Mouse (Mus musculus) hindbrain, embryonic 16.5 days (tissue): Measurements from ENCODE around the gene Scel. TPM values are rescaled to one million over a fixed set of nuclear protein-coding genes. Genes with fewer than 3 reads are reported as not detected.
A peak's percentile ranks its signal among the peaks of the same experiment; 100 is the strongest.

Experiments
- ATAC-seq: fragments of 200-750 bp; cut with Nextera tagmentation; 2 replicates; pipeline ENCODE4 v1.8.0; 2017; ENCODE audit warnings: moderate TSS enrichment, moderate library complexity
- H3K27ac ChIP-seq: fragments of 300-500 bp; sonication (generic); 2 replicates; pipeline ENCODE4 v1.5.1; 2014; ENCODE audit warnings: low read depth, mild to moderate bottlenecking, control low read depth, low read length, moderate library complexity
- H3K27me3 ChIP-seq: fragments of 300-500 bp; sonication (generic); replicated peaks from 2 replicates; pipeline ENCODE4 v1.6.1; 2014; ENCODE audit warnings: low read length; ENCODE audit not compliant: control insufficient read depth, insufficient read depth
- H3K36me3 ChIP-seq: fragments of 300-500 bp; sonication (generic); 2 replicates; pipeline ENCODE4 v1.6.1; 2014; ENCODE audit warnings: mild to moderate bottlenecking, low read length, moderate library complexity, mixed read lengths; ENCODE audit not compliant: control insufficient read depth, insufficient read depth
- H3K4me1 ChIP-seq: fragments of 300-500 bp; sonication (generic); 2 replicates; pipeline ENCODE4 v1.6.1; 2014; ENCODE audit warnings: low read depth, low read length; ENCODE audit not compliant: control insufficient read depth, insufficient read depth
- H3K4me2 ChIP-seq: fragments of 300-500 bp; sonication (generic); 2 replicates; pipeline ENCODE4 v1.6.1; 2014; ENCODE audit warnings: mild to moderate bottlenecking, low read length, control low read depth, moderate library complexity
- H3K4me3 ChIP-seq: fragments of 300-500 bp; sonication (generic); 2 replicates; pipeline ENCODE4 v1.5.1; 2014; ENCODE audit warnings: mild to moderate bottlenecking, low read length, control low read depth, moderate library complexity
- H3K9ac ChIP-seq: fragments of 300-500 bp; sonication (generic); 2 replicates; pipeline ENCODE4 v1.6.1; 2014; ENCODE audit warnings: low read depth, mild to moderate bottlenecking, control low read depth, low read length, moderate library complexity
- H3K9me3 ChIP-seq: fragments of 300-500 bp; sonication (generic); 2 replicates; pipeline ENCODE4 v1.6.1; 2014; ENCODE audit warnings: mild to moderate bottlenecking, low read length, moderate library complexity; ENCODE audit not compliant: control insufficient read depth
- WGBS: fragments of 180-500 bp; shearing (Covaris S2); extraction: QIAGEN DNeasy Blood & Tissue Kit; methylation state at CpG from one replicate; pipeline ENCODE4 v1.1.7; 2014; 5-methylcytosine and 5-hydroxymethylcytosine counted together
- polyA plus RNA-seq: library from polyadenylated mRNA; unstranded; fragments of >200 nt; fragmentation: Nextera tagmentation; extraction: Ambion mirVana; gene quantifications from 2 replicates; pipeline ENCODE4 v1.2.1, GENCODE M21; 2015

The Scel gene
- polyA plus RNA-seq, 1 experiment from 2014 or later, result 0.14 TPM

GRCm38 (mm10) chr14:103649896-103650334 is 136.8 kb downstream of the Scel start, which contains the start of gene Slain1:
Gene Slain1, plus strand, starts transcription at chr14:103650228.
- Histone ChIP-seq H3K27me3 (no peaks in the 10 kb centered on the region), H3K9me3 (no peaks in the 10 kb centered on the region), H3K36me3 (no peaks in the 10 kb centered on the region), H3K27ac (peak within 1 kb of the TSS; percentile 97), H3K4me3 (peak within 1 kb of the TSS; percentile 90), H3K4me1 (peaks cover 29% of the 10 kb centered on the region), H3K4me2 (peak within 1 kb of the TSS; percentile 68), H3K9ac (peak within 1 kb of the TSS; percentile 99)
- WGBS, result 1% methylated on average over 32 of the region's 32 CpGs
- peak; percentile 97 for ATAC-seq

GRCm38 (mm10) chr14:103650413-103651101 is 137.4 kb downstream of the Scel start:
- peaks cover 31% of the 10 kb centered on the region for H3K4me1 ChIP-seq
- no peaks in the 10 kb centered on the region for H3K36me3 ChIP-seq
- H3K27me3 ChIP-seq, result no peaks in the 10 kb centered on the region
- peak overlapping the region; percentile 68 for H3K4me2 ChIP-seq
- peak overlapping the region; percentile 97 for H3K27ac ChIP-seq
- H3K4me3 ChIP-seq, result peak overlapping the region; percentile 90
- no peaks in the 10 kb centered on the region for H3K9me3 ChIP-seq
- peak; percentile 74 for ATAC-seq
- H3K9ac ChIP-seq, result peak overlapping the region; percentile 99
- WGBS, result 0% methylated on average over 56 of the region's 67 CpGs

GRCm38 (mm10) chr14:103651106-103651505 is 138.0 kb downstream of the Scel start:
- Histone ChIP-seq H3K9me3 (no peaks in the 10 kb centered on the region), H3K4me3 (peak overlapping the region; percentile 90), H3K9ac (peak overlapping the region; percentile 99), H3K36me3 (no peaks in the 10 kb centered on the region), H3K4me2 (peak overlapping the region; percentile 68), H3K27ac (peak overlapping the region; percentile 97), H3K4me1 (peaks cover 34% of the 10 kb centered on the region), H3K27me3 (no peaks in the 10 kb centered on the region)
- 1% methylated on average over 11 of the region's 11 CpGs for WGBS
- peak; percentile 41 for ATAC-seq

DNA sequence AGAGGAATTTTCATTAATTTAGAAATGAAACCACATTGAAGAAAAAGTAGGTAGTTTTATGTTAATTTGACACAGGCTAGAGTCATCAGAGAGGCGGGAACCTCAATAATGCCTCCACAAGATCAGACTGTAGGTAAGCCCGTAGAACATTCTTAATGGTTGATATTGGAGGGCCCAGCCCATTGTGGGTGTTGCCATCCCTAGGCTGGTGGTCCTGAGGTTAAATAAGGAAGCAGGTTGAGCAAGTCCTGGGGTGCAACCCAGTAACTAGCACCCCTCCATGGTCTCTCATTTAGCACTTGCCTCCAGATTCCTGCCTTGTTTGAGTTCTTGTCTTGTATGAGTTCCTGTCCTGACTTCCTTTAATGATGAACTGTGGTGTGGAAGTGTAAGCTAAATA is 138.4 kb downstream of the Scel start:
- peak overlapping the region; percentile 90 for H3K4me3 ChIP-seq
- no peaks in the 10 kb centered on the region for H3K9me3 ChIP-seq
- H3K27me3 ChIP-seq, result no peaks in the 10 kb centered on the region
- ATAC-seq, result no peak
- 29% methylated on average over 2 of the region's 2 CpGs for WGBS
- H3K36me3 ChIP-seq, result no peaks in the 10 kb centered on the region
- no peak overlapping the region; the same call in 1 of the 2 replicates for H3K9ac ChIP-seq
- peaks cover 34% of the 10 kb centered on the region for H3K4me1 ChIP-seq
- H3K4me2 ChIP-seq, result peak overlapping the region; percentile 68
- H3K27ac ChIP-seq, result no peak overlapping the region

GRCm38 (mm10) chr14:103652524-103652923 is 139.4 kb downstream of the Scel start:
- Histone ChIP-seq H3K9me3 (no peaks in the 10 kb centered on the region), H3K4me1 (peaks cover 34% of the 10 kb centered on the region), H3K27ac (no peak overlapping the region), H3K4me2 (peak overlapping the region; percentile 68), H3K27me3 (no peaks in the 10 kb centered on the region), H3K4me3 (no peak overlapping the region; the same call in 1 of the 2 replicates), H3K36me3 (no peaks in the 10 kb centered on the region), H3K9ac (no peak overlapping the region)
- no peak for ATAC-seq
- WGBS, result 78% methylated on average over 5 of the region's 5 CpGs

- H3K9ac ChIP-seq, result no peak overlapping the region
- no peaks in the 10 kb centered on the region for H3K27me3 ChIP-seq
- H3K4me1 ChIP-seq, result peaks cover 29% of the 10 kb centered on the region
- H3K4me3 ChIP-seq, result no peak overlapping the region
- H3K27ac ChIP-seq, result no peak overlapping the region
- no peak for ATAC-seq
- H3K36me3 ChIP-seq, result no peaks in the 10 kb centered on the region; the same call in 1 of the 2 replicates
- H3K9me3 ChIP-seq, result no peaks in the 10 kb centered on the region
- H3K4me2 ChIP-seq, result peak overlapping the region; percentile 31; the same call in 1 of the 2 replicates
- 65% methylated on average over 5 of the region's 5 CpGs for WGBS
These were observed 140.7 kb downstream of the Scel start for GRCm38 (mm10) chr14:103653800-103654199.

DNA sequence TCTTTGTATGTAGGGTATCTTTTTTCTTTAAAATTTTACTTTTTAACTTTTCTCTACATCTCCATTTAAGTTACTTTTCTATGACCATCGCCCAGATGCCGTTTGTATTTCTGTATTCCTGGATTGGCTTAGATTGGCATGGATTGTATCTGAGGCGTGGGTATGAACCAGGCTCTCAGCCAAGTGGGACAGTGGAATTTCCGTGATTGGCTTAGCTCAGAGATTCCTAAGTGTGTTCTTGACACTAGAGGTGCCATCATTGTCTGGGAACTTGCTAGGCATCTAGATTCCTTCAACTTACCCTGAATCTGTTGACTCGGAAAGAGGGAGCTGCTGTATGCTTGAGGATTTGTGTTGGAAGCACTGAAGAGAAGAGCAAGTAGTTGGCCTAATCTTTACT is 142.3 kb downstream of the Scel start:
- H3K9me3 ChIP-seq, result no peaks in the 10 kb centered on the region
- no peaks in the 10 kb centered on the region for H3K27me3 ChIP-seq
- H3K4me3 ChIP-seq, result no peak overlapping the region
- no peak overlapping the region for H3K27ac ChIP-seq
- no peak overlapping the region for H3K9ac ChIP-seq
- no peak overlapping the region for H3K4me2 ChIP-seq
- H3K4me1 ChIP-seq, result peaks cover 24% of the 10 kb centered on the region
- no peaks in the 10 kb centered on the region; the same call in 1 of the 2 replicates for H3K36me3 ChIP-seq
- 55% methylated on average over 5 of the region's 5 CpGs for WGBS
- ATAC-seq, result no peak

GRCm38 (mm10) chr14:103657876-103658275 is 144.7 kb downstream of the Scel start:
- 89% methylated on average over 4 of the region's 4 CpGs for WGBS
- Histone ChIP-seq H3K9ac (no peak overlapping the region), H3K4me1 (peaks cover 15% of the 10 kb centered on the region), H3K27me3 (no peaks in the 10 kb centered on the region), H3K4me2 (no peak overlapping the region), H3K27ac (no peak overlapping the region), H3K36me3 (no peaks in the 10 kb centered on the region; the same call in 1 of the 2 replicates), H3K9me3 (no peaks in the 10 kb centered on the region), H3K4me3 (no peak overlapping the region)
- 0 out of 2 replicates have a peak, but pooled peaks have one; percentile 15 for ATAC-seq
